Mouse (Mus musculus): ENCODE results near the gene Bach1. TPM values are rescaled to one million over a fixed set of nuclear protein-coding genes. Genes with fewer than 3 reads are reported as not detected.

Gene Bach1
- polyA plus RNA-seq (2014; fragmentation: Illumina TruSeq; extraction: RNeasy Lipid Tissue Mini Kit (QIAGEN cat#74804); ENCODE audit: low read depth, low replicate concordance), result 13.5 TPM

DNA sequence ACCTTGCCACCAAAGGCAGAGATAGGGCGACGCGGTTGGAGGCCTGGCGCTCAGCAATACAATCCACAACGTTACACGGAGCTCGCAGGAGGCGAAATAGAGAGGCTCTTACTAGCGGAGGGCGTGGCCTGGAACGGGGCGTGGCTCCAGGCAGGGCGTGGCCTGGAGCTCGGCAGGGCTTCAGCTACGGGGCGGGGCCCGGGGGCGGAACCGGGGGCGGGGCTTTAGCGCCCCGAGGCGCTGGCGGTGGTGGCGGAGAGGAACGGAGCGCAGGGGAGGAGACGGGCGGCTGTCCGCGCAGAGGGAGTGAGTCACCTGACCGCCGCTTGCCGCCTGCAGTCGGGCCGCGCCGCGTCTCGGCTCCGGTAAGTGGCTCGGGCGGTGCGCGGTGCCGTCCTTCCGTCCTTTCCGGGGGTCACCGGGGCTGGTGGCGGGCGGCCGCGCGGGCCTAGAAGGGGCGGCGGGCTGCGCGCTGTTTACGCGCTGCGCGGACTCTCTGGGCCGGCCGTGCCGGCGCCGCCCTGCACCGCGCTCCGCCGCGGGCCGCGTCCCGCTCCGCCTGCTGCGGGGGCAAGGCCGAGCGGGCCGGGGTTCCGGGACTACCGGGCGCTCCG lies at the start of gene Bach1:
Gene Bach1, plus strand, starts transcription at position 254 of the 614 bp plus-strand sequence.

Other genes with a start within 250 kb of the Bach1 start
- gene Usp16, start 244.2 kb upstream of the Bach1 start, polyA plus RNA-seq (2014; fragmentation: Illumina TruSeq; extraction: RNeasy Lipid Tissue Mini Kit (QIAGEN cat#74804); ENCODE audit: low read depth, low replicate concordance), result 41.0 TPM
- 109 TPM for gene Cct8, start 203.1 kb upstream of the Bach1 start, polyA plus RNA-seq (2014; fragmentation: Illumina TruSeq; extraction: RNeasy Lipid Tissue Mini Kit (QIAGEN cat#74804); ENCODE audit: low read depth, low replicate concordance)
- 9.0 TPM for gene Map3k7cl, start 145.6 kb upstream of the Bach1 start, polyA plus RNA-seq (2014; fragmentation: Illumina TruSeq; extraction: RNeasy Lipid Tissue Mini Kit (QIAGEN cat#74804); ENCODE audit: low read depth, low replicate concordance)

Data from adipose tissue, adult 10 weeks (tissue).